Mouse (Mus musculus): ENCODE results near the gene Fam114a2.

Fam114a2 gene

DNA sequence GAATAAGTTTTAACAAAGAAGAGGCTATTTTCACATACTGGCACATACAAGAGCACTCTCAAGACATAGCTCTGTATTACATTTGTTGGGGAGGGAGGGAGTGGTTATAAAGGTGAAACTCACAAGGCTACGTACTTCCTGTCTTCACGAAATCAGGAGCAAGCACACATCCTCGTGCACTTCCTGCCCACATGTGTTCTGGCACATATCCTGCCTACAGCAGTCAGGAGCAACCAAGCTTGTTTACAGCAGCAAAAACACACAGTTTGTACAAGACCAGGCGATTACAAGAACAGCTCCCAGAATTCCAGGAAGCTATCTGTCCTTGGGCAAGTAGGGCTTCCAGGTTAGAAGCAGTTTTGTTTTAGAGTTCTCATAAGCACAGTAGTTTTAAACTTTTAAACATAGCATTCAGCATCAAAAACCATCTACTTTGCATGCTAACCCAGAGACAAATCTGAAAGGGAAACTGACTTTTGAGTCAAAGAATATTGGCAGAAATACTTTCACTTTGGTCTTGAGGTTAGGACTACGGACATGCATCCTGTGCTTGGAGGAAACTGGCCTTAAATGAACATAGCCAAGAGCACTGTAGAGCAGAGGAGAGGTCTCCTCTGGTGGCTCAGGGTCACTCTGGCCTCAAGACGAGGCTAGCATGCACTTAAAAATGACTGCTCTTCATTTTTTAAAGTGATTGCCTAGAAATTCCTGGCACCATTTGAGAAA is 73.0 kb downstream of the Fam114a2 start:
- DNase-seq (ENCODE audit: extremely low spot score, low read depth, low spot score) = no peak

- peak; percentile 79 for DNase-seq (ENCODE audit: extremely low spot score, low read depth, low spot score)
These were observed 84.3 kb downstream of the Fam114a2 start for GRCm38 (mm10) chr11:57434153-57434552.
